Mouse (Mus musculus): ENCODE data around the gene Ntsr2. TPM values are rescaled to one million over a fixed set of nuclear protein-coding genes. Genes with fewer than 3 reads are reported as not detected.

Ntsr2 gene
- total RNA-seq (2014; rRNA removed), result 30.8 and 34.2 TPM in 2 replicates
- 22.6 and 25.8 TPM in 2 replicates for polyA plus RNA-seq (2015; fragmentation: Nextera tagmentation; extraction: Ambion mirVana)

DNA sequence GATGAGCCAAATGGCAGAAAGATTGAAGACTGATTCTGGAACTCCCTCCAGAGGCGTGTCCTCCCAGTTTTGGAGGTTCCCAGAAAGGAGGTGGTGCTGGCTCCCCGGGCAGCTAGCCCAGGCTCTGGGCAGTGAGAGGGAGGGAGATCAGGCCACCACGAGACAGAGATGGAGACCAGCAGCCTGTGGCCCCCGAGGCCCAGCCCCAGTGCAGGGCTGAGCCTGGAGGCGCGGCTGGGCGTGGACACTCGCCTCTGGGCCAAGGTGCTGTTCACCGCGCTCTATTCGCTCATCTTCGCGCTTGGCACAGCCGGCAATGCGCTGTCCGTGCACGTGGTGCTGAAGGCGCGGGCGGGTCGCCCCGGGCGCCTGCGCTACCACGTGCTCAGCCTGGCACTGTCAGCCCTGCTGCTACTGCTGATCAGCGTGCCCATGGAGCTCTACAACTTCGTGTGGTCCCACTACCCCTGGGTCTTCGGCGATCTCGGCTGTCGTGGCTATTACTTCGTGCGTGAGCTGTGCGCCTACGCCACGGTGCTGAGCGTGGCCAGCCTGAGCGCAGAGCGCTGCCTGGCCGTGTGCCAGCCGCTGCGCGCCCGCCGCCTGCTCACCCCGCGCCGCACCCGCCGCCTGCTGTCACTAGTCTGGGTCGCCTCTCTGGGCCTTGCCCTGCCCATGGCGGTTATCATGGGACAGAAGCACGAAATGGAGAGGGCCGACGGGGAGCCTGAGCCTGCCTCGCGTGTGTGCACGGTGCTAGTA lies at the start of gene Ntsr2:
Gene Ntsr2 (plus strand): TSS at position 51 of the 762 bp plus-strand sequence.
- ATAC-seq (peak; percentile 90), DNase-seq (ENCODE audit: low spot score) (peak; percentile 77)
- Histone ChIP-seq H3K9ac (replicated peaks; ENCODE audit: low read length) (peak within 1 kb of the TSS; percentile 31; the same call in 1 of the 2 replicates), H3K4me1 (ENCODE audit: insufficient read depth, low read length) (peaks cover 8% of the 10 kb centered on the region), H3K36me3 (ENCODE audit: insufficient read depth, low read length) (no peaks in the 10 kb centered on the region), H3K4me2 (ENCODE audit: low read depth, low read length) (peak within 1 kb of the TSS; percentile 65), H3K27ac (no peak within 1 kb of the TSS), H3K27me3 (ENCODE audit: insufficient read depth, low read length) (peaks cover 12% of the 10 kb centered on the region), H3K9me3 (ENCODE audit: low read length) (no peaks in the 10 kb centered on the region), H3K4me3 (ENCODE audit: low read length) (peak within 1 kb of the TSS; percentile 34)
- TF ChIP-seq CTCF (IDR thresholded peaks at IDR 0.05; ENCODE audit: low read depth), result no peak
- WGBS, result 4% methylated on average over 58 of the region's 58 CpGs

- TF ChIP-seq CTCF (IDR thresholded peaks at IDR 0.05; ENCODE audit: low read depth), result no peak
These were observed 47.6 kb upstream of the Ntsr2 start for GRCm38 (mm10) chr12:16605624-16606023.

DNA sequence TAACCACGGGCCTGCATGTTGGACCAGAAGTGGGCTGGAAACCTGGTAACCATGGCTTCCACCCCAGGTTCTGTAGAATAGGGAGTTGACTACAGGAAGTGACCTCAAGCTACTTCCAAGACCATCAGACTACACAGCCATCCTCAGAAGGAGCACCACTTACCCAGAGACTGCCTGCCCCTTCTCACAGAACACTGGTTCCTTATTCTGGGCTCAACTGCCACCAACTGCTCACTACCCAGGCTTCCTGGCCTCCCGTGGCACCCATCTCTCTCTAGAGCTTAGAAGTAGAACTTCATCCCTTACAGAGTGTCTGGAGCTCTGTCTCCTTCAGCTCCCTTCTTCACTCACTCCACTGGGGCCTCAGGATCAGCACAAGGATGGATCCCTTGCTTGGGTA lies 42.2 kb upstream of the Ntsr2 start, which contains the start of gene Lpin1:
Gene Lpin1 (minus strand): TSS at position 31 of the 400 bp plus-strand sequence.
- H3K9ac ChIP-seq (replicated peaks; ENCODE audit: low read length), result no peak within 1 kb of the TSS
- DNase-seq (ENCODE audit: low spot score) (no peak), ATAC-seq (no peak)
- H3K4me1 ChIP-seq (ENCODE audit: insufficient read depth, low read length), result no peaks in the 10 kb centered on the region
- H3K36me3 ChIP-seq (ENCODE audit: insufficient read depth, low read length), result no peaks in the 10 kb centered on the region
- H3K4me3 ChIP-seq (ENCODE audit: low read length), result no peak within 1 kb of the TSS
- TF ChIP-seq CTCF (IDR thresholded peaks at IDR 0.05; ENCODE audit: low read depth), result no peak
- H3K27ac ChIP-seq, result no peak within 1 kb of the TSS
- WGBS, result 74% methylated on average over 2 of the region's 2 CpGs
- no peak within 1 kb of the TSS for H3K4me2 ChIP-seq (ENCODE audit: low read depth, low read length)
- H3K27me3 ChIP-seq (ENCODE audit: insufficient read depth, low read length), result no peaks in the 10 kb centered on the region
- no peaks in the 10 kb centered on the region for H3K9me3 ChIP-seq (ENCODE audit: low read length)

More at GRCm38 (mm10) chr12:16605624-16606023, 47.6 kb upstream of the Ntsr2 start:
- Histone ChIP-seq H3K4me3 (ENCODE audit: low read length) (no peak overlapping the region), H3K27me3 (ENCODE audit: insufficient read depth, low read length) (no peaks in the 10 kb centered on the region), H3K9ac (replicated peaks; ENCODE audit: low read length) (no peak overlapping the region), H3K9me3 (ENCODE audit: low read length) (no peaks in the 10 kb centered on the region), H3K4me1 (ENCODE audit: insufficient read depth, low read length) (no peaks in the 10 kb centered on the region), H3K36me3 (ENCODE audit: insufficient read depth, low read length) (no peaks in the 10 kb centered on the region), H3K4me2 (ENCODE audit: low read depth, low read length) (no peak overlapping the region), H3K27ac (no peak overlapping the region)
- WGBS, result 72% methylated on average over 5 of the region's 5 CpGs
- DNase-seq (ENCODE audit: low spot score) (no peak), ATAC-seq (no peak)

DNA sequence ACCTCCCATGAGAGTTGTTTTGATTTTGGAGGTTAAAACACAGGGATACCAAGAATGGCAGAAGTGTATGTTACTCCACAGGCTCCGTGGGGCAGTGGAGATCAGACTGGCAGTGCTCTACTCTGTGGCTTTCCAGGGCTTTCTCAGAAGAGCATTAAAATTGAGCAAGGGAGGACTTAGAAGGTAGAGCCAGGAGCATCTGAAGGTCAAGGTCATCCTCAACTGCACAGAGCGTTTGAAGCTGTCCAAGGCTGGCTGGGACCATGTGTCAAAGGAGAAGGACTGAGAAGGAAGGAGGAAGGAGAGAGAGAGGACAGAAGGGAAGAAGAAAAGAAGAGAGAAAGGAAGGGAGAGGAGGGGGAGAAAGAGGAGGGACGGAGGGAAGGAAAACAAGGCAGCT lies 38.6 kb upstream of the Ntsr2 start:
- DNase-seq (ENCODE audit: low spot score) (no peak), ATAC-seq (no peak)
- no peak overlapping the region for H3K4me3 ChIP-seq (ENCODE audit: low read length)
- no peak overlapping the region for H3K27ac ChIP-seq
- no peak overlapping the region for H3K4me2 ChIP-seq (ENCODE audit: low read depth, low read length)
- H3K27me3 ChIP-seq (ENCODE audit: insufficient read depth, low read length), result no peaks in the 10 kb centered on the region
- H3K36me3 ChIP-seq (ENCODE audit: insufficient read depth, low read length), result no peaks in the 10 kb centered on the region
- peaks cover 5% of the 10 kb centered on the region; the same call in 1 of the 2 replicates for H3K4me1 ChIP-seq (ENCODE audit: insufficient read depth, low read length)
- no peak overlapping the region for H3K9ac ChIP-seq (replicated peaks; ENCODE audit: low read length)
- 66% methylated on average over 3 of the region's 3 CpGs for WGBS
- no peaks in the 10 kb centered on the region for H3K9me3 ChIP-seq (ENCODE audit: low read length)
- no peak for TF ChIP-seq CTCF (IDR thresholded peaks at IDR 0.05; ENCODE audit: low read depth)

- Histone ChIP-seq H3K4me2 (ENCODE audit: low read depth, low read length) (no peak overlapping the region), H3K27ac (no peak overlapping the region), H3K27me3 (ENCODE audit: insufficient read depth, low read length) (no peaks in the 10 kb centered on the region), H3K9me3 (ENCODE audit: low read length) (no peaks in the 10 kb centered on the region), H3K4me3 (ENCODE audit: low read length) (no peak overlapping the region), H3K4me1 (ENCODE audit: insufficient read depth, low read length) (peaks cover 11% of the 10 kb centered on the region; the same call in 1 of the 2 replicates), H3K9ac (replicated peaks; ENCODE audit: low read length) (no peak overlapping the region), H3K36me3 (ENCODE audit: insufficient read depth, low read length) (no peaks in the 10 kb centered on the region)
- TF ChIP-seq CTCF (IDR thresholded peaks at IDR 0.05; ENCODE audit: low read depth), result no peak
- DNase-seq (ENCODE audit: low spot score) (no peak), ATAC-seq (no peak)
- WGBS, result 83% methylated on average over 2 of the region's 2 CpGs
These were observed 37.4 kb upstream of the Ntsr2 start for GRCm38 (mm10) chr12:16615738-16616137.

DNA sequence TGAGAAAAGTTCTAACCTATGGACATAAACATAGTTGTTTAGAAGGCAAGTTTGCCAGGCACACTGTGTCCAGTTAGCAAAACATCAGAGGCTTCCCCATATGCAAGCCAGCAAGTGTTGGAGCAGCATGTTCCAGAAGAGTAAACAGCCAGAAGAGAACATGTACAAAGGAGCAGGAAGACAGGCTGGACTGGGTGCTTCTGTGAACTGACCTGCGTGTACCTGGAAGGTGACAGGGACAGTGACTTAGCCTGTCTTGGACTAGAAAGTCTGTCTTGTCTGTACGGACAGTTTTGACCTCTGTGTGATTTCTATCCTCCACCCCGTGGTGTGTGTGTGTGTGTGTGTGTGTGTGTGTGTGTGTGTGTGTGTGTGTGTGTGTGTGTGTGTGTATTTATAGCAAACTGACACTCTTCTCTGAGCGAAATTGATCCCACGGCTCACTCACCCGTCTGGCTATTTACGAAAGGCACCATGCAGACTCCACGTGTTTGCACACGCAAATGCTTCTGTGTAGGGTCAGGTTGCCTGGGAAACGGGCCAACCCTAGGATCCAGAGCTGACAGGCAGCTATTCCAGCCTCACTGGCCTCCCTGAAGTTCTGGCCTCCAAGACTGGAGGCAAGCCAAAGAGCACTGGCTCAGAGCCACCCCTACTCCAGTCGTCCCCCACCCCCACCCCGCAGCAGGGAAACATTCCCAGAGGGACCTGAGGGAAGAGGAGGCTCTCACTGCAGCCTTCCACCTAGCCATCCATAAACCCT lies 34.5 kb upstream of the Ntsr2 start:
- 10% methylated on average over 12 of the region's 12 CpGs for WGBS
- Histone ChIP-seq H3K9me3 (ENCODE audit: low read length) (no peaks in the 10 kb centered on the region), H3K4me3 (ENCODE audit: low read length) (no peak overlapping the region), H3K4me1 (ENCODE audit: insufficient read depth, low read length) (peaks cover 11% of the 10 kb centered on the region; the same call in 1 of the 2 replicates), H3K4me2 (ENCODE audit: low read depth, low read length) (no peak overlapping the region), H3K27ac (peak overlapping the region; percentile 26; the same call in 1 of the 2 replicates), H3K9ac (replicated peaks; ENCODE audit: low read length) (no peak overlapping the region), H3K36me3 (ENCODE audit: insufficient read depth, low read length) (no peaks in the 10 kb centered on the region), H3K27me3 (ENCODE audit: insufficient read depth, low read length) (no peaks in the 10 kb centered on the region)
- ATAC-seq, result peak; percentile 88
- peak; percentile 85 for DNase-seq (ENCODE audit: low spot score)
- TF ChIP-seq CTCF (IDR thresholded peaks at IDR 0.05; ENCODE audit: low read depth), result no peak
